Mouse (Mus musculus) T-helper 2 cell (primary cell): ENCODE measurements around the gene Spata31.

ENCODE experiments used
- in situ Hi-C: fragments of 300-600 bp; cut with MboI, MseI; formaldehyde crosslinking; loops from one replicate; pipeline ENCODE4 v1.15.1; 2025; ENCODE audit warnings: high pct_unique_total_duplicates

The Spata31 gene

DNA sequence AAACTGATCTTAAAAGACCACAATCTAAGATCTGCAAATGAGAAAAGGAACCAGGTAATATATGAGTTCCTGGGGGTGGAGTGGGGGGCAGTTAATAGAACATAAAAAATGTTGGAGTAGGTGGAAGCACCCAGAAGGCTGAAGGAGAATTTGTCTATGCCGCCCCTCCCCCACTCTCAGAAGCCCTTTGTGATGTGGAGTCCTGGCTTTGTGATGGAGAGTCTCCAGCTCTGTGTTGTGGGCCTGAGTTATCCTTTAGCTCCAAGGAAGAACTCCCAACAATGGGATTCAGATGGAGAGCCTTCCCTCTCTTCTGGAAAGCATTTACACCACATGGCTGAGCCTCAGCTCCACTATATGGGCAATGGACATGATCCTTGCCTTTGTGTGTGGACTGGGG, at the start of gene Spata31:
TSS of gene Spata31 (plus strand) at position 216 of the 400 bp plus-strand sequence.
- in situ Hi-C loops: no loop called here

DNA sequence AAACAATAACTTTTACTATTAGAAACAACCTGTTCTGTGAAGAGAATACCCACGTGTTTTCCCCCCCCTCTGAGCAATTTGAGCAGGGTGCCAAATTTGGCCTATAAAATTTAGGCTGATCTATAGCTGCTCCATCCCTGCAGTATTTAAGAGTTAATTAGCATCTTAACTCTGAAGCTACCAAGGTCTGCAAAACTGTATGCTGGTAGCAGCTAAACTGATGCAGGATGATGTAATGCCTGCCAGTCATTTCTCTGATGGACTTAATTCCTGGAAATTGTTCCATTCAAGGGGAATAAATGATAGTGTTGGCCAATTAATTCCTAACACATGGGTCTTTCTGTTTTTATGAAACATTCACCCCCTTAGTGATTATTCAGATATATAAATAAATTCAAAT, 14.1 kb upstream of the Spata31 start:
- in situ Hi-C loops: no loop called here

DNA sequence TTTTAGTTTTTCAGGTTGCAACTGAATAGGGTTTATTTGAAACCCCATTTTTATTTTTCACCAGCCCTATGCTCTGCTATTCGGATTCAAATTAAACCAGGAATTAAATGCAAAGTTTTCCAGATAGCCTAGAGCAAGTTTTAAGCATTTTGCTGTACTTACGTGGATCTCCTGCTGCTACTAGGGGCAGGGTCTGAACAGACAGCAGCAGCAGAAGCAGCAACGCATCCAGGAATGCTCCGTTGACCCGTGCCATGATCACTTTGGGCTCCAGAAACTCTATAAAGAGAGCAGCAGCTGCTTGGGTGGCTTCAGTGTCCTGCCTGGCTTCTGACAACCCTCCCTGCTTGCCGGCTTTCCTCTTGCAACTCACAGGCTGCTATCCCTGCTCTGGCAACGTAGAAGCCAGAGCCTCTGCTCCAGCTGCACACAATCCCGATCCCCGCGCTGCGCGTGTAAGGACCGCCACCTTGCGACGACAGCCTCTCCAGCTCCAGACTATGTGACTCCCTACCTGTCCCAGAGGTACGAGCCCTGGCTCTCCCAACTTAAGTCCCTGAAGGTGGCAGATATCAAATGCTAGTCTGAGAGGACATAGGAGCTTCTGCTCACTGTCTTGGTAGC, 13.5 kb upstream of the Spata31 start, which contains the start of gene Cntnap3:
TSS of gene Cntnap3 (minus strand) at position 371 of the 624 bp plus-strand sequence.
- in situ Hi-C loops: no loop called here
